Mouse (Mus musculus) kidney, postnatal 36 days (tissue): ENCODE measurements around the gene Oaz3.

ENCODE experiments used
- DNase-seq, 2 experiments: peaks; one replicate each; pipeline ENCODE4 v3.0.0; 2021 to 2022; ENCODE audit warnings: mixed read lengths in 2 of 2

Oaz3 gene

DNA sequence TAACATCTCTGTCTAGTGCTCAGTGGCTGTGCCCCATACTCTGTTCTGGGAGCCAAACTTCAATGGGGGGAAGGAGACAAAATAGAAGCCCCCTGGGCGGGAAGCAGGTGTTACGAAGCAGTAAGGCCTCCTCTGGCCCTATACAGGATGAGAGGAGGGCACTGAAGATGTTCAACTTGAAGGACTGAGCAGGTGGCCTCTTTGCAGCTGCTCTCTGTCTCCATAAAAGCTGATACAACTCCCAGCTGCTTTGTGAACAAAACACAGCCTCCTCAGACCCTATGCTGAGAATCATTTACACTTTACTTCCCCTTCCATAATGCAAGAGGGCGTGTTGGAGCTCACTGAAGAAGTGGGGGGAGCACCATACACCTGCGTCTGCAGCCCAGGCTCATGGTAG, 57.0 kb downstream of the Oaz3 start:
- DNase-seq: no peak

DNA sequence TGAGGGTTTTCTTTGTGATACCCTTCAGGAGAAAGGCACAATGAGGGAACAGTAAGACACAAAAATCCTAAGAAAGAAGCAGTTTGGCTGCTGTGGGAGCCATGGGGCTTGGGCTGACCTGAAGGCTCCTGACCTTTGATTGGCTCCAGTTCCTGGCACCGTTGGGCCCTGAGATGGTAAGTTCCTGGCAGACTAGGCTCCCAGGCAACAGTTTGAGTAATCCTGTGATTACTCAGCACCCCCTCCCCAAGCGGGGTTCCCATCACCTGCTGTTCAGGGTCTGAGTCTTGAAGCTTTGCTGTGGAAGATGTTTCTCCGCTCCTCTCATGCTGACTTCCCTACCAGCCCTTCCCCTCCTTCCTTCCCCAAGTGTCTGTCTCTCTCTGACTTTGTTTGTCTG, 60.2 kb downstream of the Oaz3 start:
- peak; percentile 33 to 50 for DNase-seq
